Comparison of ENCODE assay signal across 7 mouse cellular contexts in genomic region chr2:157135014-157135413, GRCm38 (mm10). TPM values are rescaled to one million over a fixed set of nuclear protein-coding genes. Genes with fewer than 3 reads are reported as not detected.
DNase-seq lines count a peak whose midpoint lies in the region; ATAC-seq and TF ChIP-seq lines count a peak whose summit lies in the region.

Gene Samhd1 (minus strand): TSS chr2:157135265.

- peak within 1 kb of the TSS; percentile 65 for H3K9ac ChIP-seq in intestine, postnatal 0 days (ENCODE audit: low read depth, low read length)
- H3K9ac ChIP-seq in midbrain, embryonic 12.5 days (replicated peaks) = peak within 1 kb of the TSS; percentile 74

- TF ChIP-seq CTCF in intestine, postnatal 0 days (IDR thresholded peaks at IDR 0.05; ENCODE audit: low read depth) = no peak
- TF ChIP-seq CTCF in small intestine, adult 2 months (IDR thresholded peaks at IDR 0.05; ENCODE audit: extremely low read depth, insufficient read length, insufficient replicate concordance, low read depth, low read length) = no peak

- no peaks in the 10 kb centered on the region for H3K36me3 ChIP-seq in intestine, postnatal 0 days (ENCODE audit: control insufficient read depth, insufficient read depth)
- H3K36me3 ChIP-seq in midbrain, embryonic 12.5 days = no peaks in the 10 kb centered on the region
- no peaks in the 10 kb centered on the region for H3K36me3 ChIP-seq in small intestine, adult 2 months (ENCODE audit: control insufficient read depth, insufficient read depth, low read length)

- peak within 1 kb of the TSS; percentile 62 for H3K4me3 ChIP-seq in intestine, postnatal 0 days (ENCODE audit: low read depth, low read length)
- peak within 1 kb of the TSS; percentile 77 for H3K4me3 ChIP-seq in midbrain, embryonic 12.5 days
- peak within 1 kb of the TSS; percentile 78 for H3K4me3 ChIP-seq in small intestine, adult 2 months (ENCODE audit: low read depth, low read length)

- peak within 1 kb of the TSS; percentile 76 for H3K27ac ChIP-seq in intestine, postnatal 0 days (ENCODE audit: low read depth, low read length)
- H3K27ac ChIP-seq in midbrain, embryonic 12.5 days (replicated peaks) = peak within 1 kb of the TSS; percentile 49; the same call in 1 of the 2 replicates
- peak within 1 kb of the TSS; percentile 77 for H3K27ac ChIP-seq in small intestine, adult 2 months (ENCODE audit: insufficient read depth, low read depth, low read length)

- ATAC-seq in intestine, postnatal 0 days = peak; percentile 86
- peak; percentile 94 for ATAC-seq in midbrain, embryonic 12.5 days (ENCODE audit: low FRiP score, low read depth)

- intact Hi-C loops in left cerebral cortex, postnatal 4 days (cut with DNase I) = no loop called here

- WGBS in intestine, postnatal 0 days = under 1% methylated on average over 32 of the region's 32 CpGs
- under 1% methylated on average over 32 of the region's 32 CpGs for WGBS in midbrain, embryonic 12.5 days
- under 1% methylated on average over 32 of the region's 32 CpGs for whole genome bisulfite sequencing in small intestine, adult 2 months

- peak within 1 kb of the TSS; percentile 90 for H3K4me2 ChIP-seq in intestine, postnatal 0 days (replicated peaks; ENCODE audit: low read depth)
- peak within 1 kb of the TSS; percentile 96 for H3K4me2 ChIP-seq in midbrain, embryonic 12.5 days (replicated peaks)

- H3K27me3 ChIP-seq in intestine, postnatal 0 days (replicated peaks; ENCODE audit: control insufficient read depth, insufficient read depth, low read length) = no peaks in the 10 kb centered on the region
- no peaks in the 10 kb centered on the region for H3K27me3 ChIP-seq in midbrain, embryonic 12.5 days
- H3K27me3 ChIP-seq in small intestine, adult 2 months (ENCODE audit: control insufficient read depth, insufficient read depth, low read length) = no peaks in the 10 kb centered on the region

- H3K9me3 ChIP-seq in intestine, postnatal 0 days (ENCODE audit: control insufficient read depth) = no peaks in the 10 kb centered on the region
- H3K9me3 ChIP-seq in midbrain, embryonic 12.5 days = no peaks in the 10 kb centered on the region

- peak; percentile 95 for DNase-seq in adrenal gland, adult 8-10 months
- peak; percentile 91 for DNase-seq in embryo, embryonic 9.5 days (ENCODE audit: extremely low spot score)
- DNase-seq in gonadal fat pad, adult 2 months (ENCODE audit: low read depth) = no peak
- peak; percentile 91 for DNase-seq in left cerebral cortex, postnatal 4 days

- peak; percentile 94 for TF ChIP-seq POLR2A in small intestine, adult 2 months (IDR thresholded peaks at IDR 0.05; ENCODE audit: low read depth, low read length)

- 0 out of 2 replicates have a peak, but pooled peaks cover 4% of the 10 kb centered on the region for H3K4me1 ChIP-seq in intestine, postnatal 0 days (replicated peaks; ENCODE audit: control insufficient read depth, insufficient read depth, low read length)
- H3K4me1 ChIP-seq in midbrain, embryonic 12.5 days = peaks cover 7% of the 10 kb centered on the region
- H3K4me1 ChIP-seq in small intestine, adult 2 months (ENCODE audit: control insufficient read depth, insufficient read depth, insufficient read length, low read length) = peaks cover 12% of the 10 kb centered on the region

RNA-seq across cellular contexts. Expression of gene Samhd1, which starts in this region (rescaled TPM):
- 10 to 100 TPM; 22.4 to 38.9 (median 31.0) TPM for total RNA-seq in adrenal gland, adult 8-10 months (2022)
- 27.7 and 27.9 TPM in 2 replicates for polyA plus RNA-seq in gonadal fat pad, adult 2 months (2012; rRNA removed)
- 29.4 and 33.7 TPM in 2 replicates for polyA plus RNA-seq in intestine, postnatal 0 days (2015; fragmentation: Nextera tagmentation; extraction: Ambion mirVana)
- 10 to 100 TPM; 18.0 to 18.7 TPM for total RNA-seq in left cerebral cortex, postnatal 4 days (2021)
- polyA plus RNA-seq in midbrain, embryonic 12.5 days (2016; fragmentation: Nextera tagmentation; extraction: Ambion mirVana) = 17.1 and 20.6 TPM in 2 replicates
- 18.9 and 47.7 TPM in 2 replicates for polyA plus RNA-seq in small intestine, adult 2 months (2012; rRNA removed)
